Mouse (Mus musculus): ENCODE results near the gene Mypn. TPM values are rescaled to one million over a fixed set of nuclear protein-coding genes. Genes with fewer than 3 reads are reported as not detected.

The Mypn gene
- total RNA-seq, 2 experiments from 2014 or later: not detected

- ATAC-seq (replicated peaks; ENCODE audit: low FRiP score, low TSS enrichment, poor library complexity, severe bottlenecking): no peak
Observed at GRCm38 (mm10) chr10:63121961-63122360, 81.8 kb downstream of the Mypn start.

DNA sequence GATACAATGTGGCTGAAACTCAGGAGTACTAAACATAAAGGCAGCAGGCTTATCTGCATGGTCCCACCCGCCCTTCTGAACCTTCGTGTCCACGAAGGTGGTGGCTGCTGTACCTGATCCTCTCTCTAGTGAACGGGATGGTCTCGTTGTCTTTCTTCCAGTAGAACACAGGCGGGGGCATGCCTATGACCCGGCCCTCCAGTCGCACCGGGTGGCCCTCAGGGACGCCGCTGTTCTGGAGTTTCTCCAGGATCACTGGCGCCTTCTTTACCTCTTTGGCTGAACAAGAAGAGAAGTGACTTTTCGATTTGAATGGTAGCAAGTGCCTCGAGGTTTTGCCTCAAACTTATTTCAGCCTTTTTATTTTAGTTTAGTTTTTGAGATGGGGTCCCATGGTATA is 83.8 kb downstream of the Mypn start:
- ATAC-seq (replicated peaks; ENCODE audit: low FRiP score, low TSS enrichment, poor library complexity, severe bottlenecking): no peak

GRCm38 (mm10) chr10:63117583-63117982 is 86.2 kb downstream of the Mypn start:
- ATAC-seq (replicated peaks; ENCODE audit: low FRiP score, low TSS enrichment, poor library complexity, severe bottlenecking): no peak

DNA sequence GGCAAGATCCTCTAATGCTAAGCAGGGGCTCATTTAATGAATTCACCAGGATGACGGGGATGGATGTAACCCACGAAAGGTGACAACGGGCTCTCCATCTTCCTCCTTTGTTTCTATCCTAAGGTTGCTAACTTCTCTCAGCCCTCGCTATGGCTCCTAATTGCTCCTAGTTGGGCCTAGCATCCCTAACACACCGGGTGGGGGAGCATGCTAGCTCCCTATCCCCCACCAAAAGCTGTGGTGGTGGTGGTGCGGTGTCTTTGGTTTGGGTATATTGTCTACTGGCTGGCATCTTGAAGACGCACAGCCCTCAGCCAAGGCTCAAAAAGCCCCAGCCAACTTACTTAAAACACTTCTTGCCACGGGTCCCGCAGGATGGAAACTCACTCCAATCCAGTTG is 87.4 kb downstream of the Mypn start:
- no peak for ATAC-seq (replicated peaks; ENCODE audit: low FRiP score, low TSS enrichment, poor library complexity, severe bottlenecking)

DNA sequence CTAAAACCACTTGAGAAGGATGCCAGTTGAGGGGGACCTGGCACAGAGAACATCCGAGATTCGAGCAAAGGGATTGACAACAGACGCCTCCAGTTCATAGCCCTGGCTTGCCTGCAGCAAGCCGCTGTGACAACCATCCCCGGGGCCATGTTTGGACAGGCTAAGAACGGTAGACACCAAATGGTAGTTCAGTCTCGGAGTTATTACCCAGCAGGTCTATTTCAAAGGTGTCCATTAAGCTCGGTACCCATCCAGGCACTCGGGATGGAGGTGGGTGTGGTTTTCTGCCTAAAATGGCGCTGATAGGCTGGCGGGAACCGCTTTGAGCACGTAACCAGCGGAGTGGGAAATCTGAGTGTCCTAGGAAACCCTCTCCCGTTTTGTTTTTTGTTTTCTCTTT is 87.9 kb downstream of the Mypn start:
- ATAC-seq (replicated peaks; ENCODE audit: low FRiP score, low TSS enrichment, poor library complexity, severe bottlenecking): no peak

DNA sequence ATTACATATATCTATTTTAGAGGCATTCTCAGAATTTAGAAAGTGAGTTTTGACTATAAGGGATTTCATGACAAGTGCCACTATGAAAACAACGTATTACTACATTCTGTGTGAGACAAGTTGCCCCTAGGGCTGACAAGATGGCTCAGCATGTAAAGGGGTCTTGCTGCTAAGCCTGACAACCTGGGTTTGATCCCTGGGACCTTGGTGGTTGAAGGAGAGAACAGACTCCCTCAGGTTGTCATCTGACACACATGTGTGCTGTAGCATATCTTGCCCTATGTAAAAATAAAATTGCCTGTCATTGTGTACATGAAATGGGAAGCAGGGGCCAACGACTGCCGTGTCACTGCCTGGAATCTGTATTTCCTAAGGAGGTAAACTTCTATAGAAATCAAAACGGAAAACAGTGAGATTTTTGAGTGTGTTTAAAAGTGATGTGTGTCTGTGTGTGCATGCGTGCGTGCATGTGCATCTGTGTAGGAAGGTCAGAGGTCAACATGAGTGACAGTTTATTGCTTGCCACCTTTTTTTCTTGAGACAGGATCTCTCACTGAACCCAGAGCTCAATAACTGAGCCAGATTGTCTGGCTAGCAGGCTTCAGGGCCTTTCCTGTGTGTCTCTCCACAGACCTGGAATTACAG is 89.9 kb downstream of the Mypn start:
- no peak for ATAC-seq (replicated peaks; ENCODE audit: low FRiP score, low TSS enrichment, poor library complexity, severe bottlenecking)

DNA sequence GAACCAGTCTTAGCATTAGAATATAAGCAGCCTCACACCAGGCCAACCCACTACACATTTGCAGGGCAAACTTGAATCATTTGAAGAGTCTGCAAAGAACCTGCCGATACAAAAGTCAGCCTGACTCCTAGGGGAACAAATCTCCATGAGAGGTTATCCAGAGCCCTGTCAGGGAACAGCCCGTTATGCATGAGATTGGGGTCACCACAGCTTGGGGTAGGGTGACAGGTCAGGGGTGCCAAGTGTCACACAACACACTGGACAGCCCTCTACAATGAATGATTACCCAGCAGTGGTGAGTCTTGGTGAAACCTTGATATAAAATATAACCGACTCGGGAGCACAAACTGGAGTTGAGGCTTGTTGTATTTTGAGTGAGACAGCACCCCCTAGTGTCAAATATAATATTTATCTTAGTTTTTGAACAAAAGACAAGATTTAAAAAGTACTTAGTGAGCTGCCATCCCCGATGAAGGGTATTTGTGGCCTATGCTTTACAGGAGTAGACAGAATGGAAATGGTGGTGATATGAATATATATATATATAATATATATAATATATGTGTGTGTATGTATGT is 90.6 kb downstream of the Mypn start:
- ATAC-seq (replicated peaks; ENCODE audit: low FRiP score, low TSS enrichment, poor library complexity, severe bottlenecking): peak; percentile 41

GRCm38 (mm10) chr10:63100657-63101056 is 103.1 kb downstream of the Mypn start:
- no peak for ATAC-seq (replicated peaks; ENCODE audit: low FRiP score, low TSS enrichment, poor library complexity, severe bottlenecking)

DNA sequence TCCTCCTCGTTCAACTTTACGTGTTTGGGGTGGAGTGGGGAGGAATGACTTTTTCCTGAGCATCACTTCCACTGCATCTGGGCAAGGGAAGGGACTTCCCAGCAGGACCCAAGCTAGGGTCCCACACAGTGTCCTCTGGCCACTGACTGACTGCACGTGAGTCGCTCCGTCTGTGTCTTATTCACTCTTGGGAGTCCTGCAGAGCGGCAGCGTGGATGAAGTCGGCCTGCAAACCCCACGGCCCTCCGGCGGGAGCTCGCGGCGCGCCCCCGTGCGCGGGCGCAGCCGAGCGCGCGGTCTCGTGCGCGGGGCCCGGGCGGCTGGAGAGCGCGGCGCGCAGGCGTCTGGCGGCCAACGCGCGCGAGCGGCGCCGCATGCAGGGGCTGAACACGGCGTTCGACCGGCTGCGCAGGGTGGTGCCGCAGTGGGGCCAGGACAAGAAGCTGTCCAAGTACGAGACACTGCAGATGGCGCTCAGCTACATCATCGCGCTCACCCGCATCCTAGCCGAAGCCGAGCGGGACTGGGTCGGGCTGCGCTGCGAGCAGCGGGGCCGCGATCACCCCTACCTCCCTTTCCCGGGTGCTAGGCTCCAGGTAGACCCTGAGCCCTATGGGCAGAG is 103.7 kb downstream of the Mypn start:
- peak; percentile 75 for ATAC-seq (replicated peaks; ENCODE audit: low FRiP score, low TSS enrichment, poor library complexity, severe bottlenecking)

DNA sequence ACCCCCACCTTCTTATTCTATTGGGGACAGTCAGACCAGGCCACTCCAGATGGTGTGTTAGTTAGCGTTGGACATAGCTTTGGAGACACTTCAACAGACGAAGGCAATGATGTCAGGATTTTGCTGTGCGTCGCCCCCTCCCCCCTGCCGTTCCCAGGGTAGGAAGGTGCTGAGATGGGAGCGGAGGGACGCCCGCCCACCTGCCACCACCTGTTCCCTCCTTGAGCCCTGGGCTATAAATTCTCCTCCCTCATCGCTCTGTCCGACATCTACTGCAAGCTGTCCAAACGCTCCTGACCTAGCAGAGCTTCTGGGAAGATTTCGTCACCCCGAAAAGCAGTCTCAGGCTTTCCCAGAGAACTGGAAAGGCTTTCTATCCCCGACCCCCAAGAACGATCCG is 104.2 kb downstream of the Mypn start, which contains the start of gene Atoh7:
Atoh7 (plus strand) TSS at position 131 of the 400 bp plus-strand sequence.
- ATAC-seq (replicated peaks; ENCODE audit: low FRiP score, low TSS enrichment, poor library complexity, severe bottlenecking): no peak

- ATAC-seq (replicated peaks; ENCODE audit: low FRiP score, low TSS enrichment, poor library complexity, severe bottlenecking): no peak
Observed at GRCm38 (mm10) chr10:63098191-63098590, 105.6 kb downstream of the Mypn start.

- no peak for ATAC-seq (replicated peaks; ENCODE audit: low FRiP score, low TSS enrichment, poor library complexity, severe bottlenecking)
Observed at GRCm38 (mm10) chr10:63096757-63097156, 107.0 kb downstream of the Mypn start.

DNA sequence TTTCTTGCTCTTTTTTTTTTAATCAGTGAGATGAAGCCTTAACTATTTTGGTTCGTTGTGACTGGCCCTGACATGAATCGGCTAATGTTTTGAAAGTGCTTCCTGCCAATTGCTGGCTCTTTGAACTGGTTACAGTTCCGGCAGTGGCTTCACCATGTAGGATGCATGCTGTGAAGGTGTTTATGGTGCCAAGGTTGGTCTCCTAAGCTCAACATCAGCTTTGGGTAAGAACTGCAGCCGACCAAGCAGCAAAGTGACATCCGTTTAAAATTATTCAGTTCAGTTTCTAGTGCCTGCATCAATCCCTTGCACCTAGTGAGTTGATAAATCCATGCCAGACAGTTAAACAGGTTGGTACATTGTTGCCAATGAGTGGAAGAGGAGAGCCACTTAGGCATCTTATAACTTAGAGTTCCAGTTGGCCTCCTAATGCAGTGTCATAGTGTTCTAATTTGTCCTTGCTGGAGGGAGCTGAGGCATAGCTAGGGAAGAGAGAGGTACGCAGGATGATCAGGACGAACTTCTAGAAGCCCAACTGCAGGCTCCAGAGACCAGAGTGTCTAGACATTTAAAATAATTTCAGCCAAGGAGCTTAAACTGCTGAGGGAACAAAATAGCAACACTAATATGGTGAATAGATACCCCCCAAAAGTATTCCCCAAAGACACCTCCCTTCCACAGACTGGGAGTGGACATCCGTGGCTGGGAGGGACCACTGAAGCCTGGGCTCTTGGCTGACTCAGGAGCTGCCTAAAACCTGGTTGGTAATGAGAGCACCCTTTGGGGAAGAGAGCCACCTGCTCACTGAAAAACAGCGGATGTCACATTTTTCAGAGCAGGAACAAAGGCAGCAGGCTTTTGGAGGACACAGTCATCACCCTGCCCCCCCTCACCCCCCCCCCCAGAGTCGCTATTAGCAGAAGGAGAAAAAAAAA is 110.9 kb downstream of the Mypn start:
- ATAC-seq (replicated peaks; ENCODE audit: low FRiP score, low TSS enrichment, poor library complexity, severe bottlenecking): no peak

- ATAC-seq (replicated peaks; ENCODE audit: low FRiP score, low TSS enrichment, poor library complexity, severe bottlenecking): no peak
Observed at GRCm38 (mm10) chr10:63091915-63092314, 111.8 kb downstream of the Mypn start.

- no peak for ATAC-seq (replicated peaks; ENCODE audit: low FRiP score, low TSS enrichment, poor library complexity, severe bottlenecking)
Observed at GRCm38 (mm10) chr10:63089758-63090571, 113.8 kb downstream of the Mypn start.

DNA sequence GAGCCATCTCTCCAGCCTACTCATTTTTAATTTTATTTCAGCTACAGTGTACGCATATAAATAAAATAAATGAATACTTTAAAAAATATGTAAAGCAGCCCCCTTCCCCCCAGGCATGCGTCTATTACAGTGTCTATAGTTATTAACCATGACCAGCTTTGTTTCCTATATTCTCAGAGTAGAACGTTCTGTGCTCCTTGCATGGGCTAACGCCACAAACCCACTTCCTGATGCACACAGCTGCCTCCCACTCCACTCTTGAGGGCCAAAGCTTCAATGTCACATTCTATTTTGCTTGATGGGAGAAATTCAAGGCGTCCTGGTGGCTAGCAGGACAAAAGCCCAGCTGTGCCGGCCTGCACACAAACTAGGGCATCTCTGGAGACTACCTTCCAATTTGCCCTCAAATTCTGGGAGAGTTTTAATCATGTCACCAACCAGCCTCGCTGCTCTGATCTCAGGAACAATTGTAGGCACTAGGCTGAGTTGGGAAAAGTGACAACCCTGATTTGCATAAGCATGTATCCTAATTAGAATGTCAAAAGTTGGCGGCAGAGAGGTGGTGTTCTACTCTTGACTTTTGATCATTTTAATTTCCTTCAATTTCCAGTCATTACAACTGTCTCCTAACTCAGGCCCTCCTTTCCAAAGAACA is 114.5 kb downstream of the Mypn start:
- no peak for ATAC-seq (replicated peaks; ENCODE audit: low FRiP score, low TSS enrichment, poor library complexity, severe bottlenecking)

GRCm38 (mm10) chr10:63086304-63086703 is 117.4 kb downstream of the Mypn start:
- peak; percentile 79 for ATAC-seq (replicated peaks; ENCODE audit: low FRiP score, low TSS enrichment, poor library complexity, severe bottlenecking)

DNA sequence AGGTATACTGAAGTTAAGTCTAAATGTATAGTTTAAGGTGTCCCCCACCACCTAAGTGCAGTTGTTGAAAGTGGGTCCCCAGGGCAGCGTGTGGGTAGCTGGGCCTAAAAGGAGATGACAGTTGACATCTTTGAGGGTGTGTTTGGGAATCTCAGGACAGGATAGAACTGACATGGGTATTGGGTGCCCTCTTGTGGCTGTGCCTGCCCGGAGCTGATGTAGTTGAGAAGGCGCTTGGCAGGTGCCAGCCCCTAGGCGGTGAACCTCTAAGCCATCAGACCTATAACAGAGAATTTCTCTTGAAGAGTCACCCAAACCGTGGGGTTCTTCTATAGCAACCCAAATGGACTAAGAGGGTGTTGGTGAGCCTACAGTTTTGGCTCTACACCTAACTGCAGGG is 137.8 kb downstream of the Mypn start:
- ATAC-seq (replicated peaks; ENCODE audit: low FRiP score, low TSS enrichment, poor library complexity, severe bottlenecking): peak; percentile 83

Measured in megakaryocyte-erythroid progenitor cell, adult 5-6 weeks (primary cell).